Mouse (Mus musculus) kidney, adult 2 months (tissue): ENCODE results near the gene Vwa8.

Experiments
- CTCF ChIP-seq: fragments of 200-500 bp; conservative IDR thresholded peaks from 2 replicates; pipeline ENCODE4 v1.5.1; 2011; ENCODE audit warnings: low read depth, mild to moderate bottlenecking, control low read depth, low read length, moderate library complexity, mixed read lengths; ENCODE audit not compliant: insufficient read depth, insufficient read length
- POLR2A ChIP-seq: fragments of 200-500 bp; IDR thresholded peaks from one replicate; pipeline ENCODE4 v1.6.1; 2011; ENCODE audit warnings: low read depth, low read length, control low read depth

DNA sequence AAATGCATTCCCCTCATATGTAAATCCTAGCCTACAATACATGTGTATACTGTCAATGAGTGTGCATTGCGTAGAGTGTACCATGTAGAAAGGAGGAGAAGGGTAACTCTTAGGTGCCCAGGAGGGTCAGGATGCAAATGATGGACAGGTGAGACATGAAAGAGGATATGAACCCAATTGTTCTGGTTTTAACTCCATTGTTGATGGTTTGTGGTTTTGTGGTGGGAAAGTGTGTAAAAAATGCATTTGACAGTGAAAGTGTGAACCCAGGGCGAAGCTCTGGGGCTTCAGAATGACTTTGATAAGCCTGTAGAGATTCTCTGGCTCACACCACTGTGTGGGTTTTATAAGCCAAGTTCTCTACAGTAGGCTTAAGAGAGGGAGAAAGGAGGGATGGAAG is 385.7 kb downstream of the Vwa8 start:
- TF ChIP-seq CTCF (no peak), POLR2A (no peak)
